Mouse (Mus musculus) MEL (cell line): ENCODE measurements around the gene Zfp105. TPM values are rescaled to one million over a fixed set of nuclear protein-coding genes. Genes with fewer than 3 reads are reported as not detected.
A peak's percentile ranks its signal among the peaks of the same experiment; 100 is the strongest.

Experiments
- DNase-seq: peaks from one replicate; pipeline ENCODE4 v3.0.0; 2011; ENCODE audit warnings: low read depth, low spot score
- H3K27ac ChIP-seq: 2 replicates; pipeline ENCODE4 v1.5.1; 2012; ENCODE audit warnings: low read depth, mild to moderate bottlenecking, control low read depth, low read length, moderate library complexity; ENCODE audit not compliant: control insufficient read depth
- H3K27me3 ChIP-seq, 2 experiments: fragments of 150-350 bp in 1 of 2; sonication (generic) in 1 of 2; 2 replicates each; pipeline ENCODE4 v1.6.1; 2012; ENCODE audit warnings: low read length in 2 of 2, mild to moderate bottlenecking in 2 of 2, improper control_type of control experiment in 1 of 2, moderate library complexity in 1 of 2; ENCODE audit not compliant: insufficient read depth in 2 of 2, control insufficient read depth in 1 of 2
- H3K36me3 ChIP-seq, 2 experiments: 2 replicates each; pipeline ENCODE4 v1.6.1; 2012 to 2014; ENCODE audit warnings: low read length in 2 of 2, improper control_type of control experiment in 1 of 2, inconsistent platforms in 1 of 2, mild to moderate bottlenecking in 1 of 2; ENCODE audit not compliant: insufficient read depth in 2 of 2, control insufficient read depth in 1 of 2
- H3K4me1 ChIP-seq, 2 experiments: fragments of 150-350 bp in 1 of 2; sonication (generic) in 1 of 2; 2 replicates each; pipeline ENCODE4 v1.6.1; 2012; ENCODE audit warnings: low read length in 2 of 2, improper control_type of control experiment in 1 of 2, mild to moderate bottlenecking in 1 of 2; ENCODE audit not compliant: insufficient read depth in 2 of 2, control insufficient read depth in 1 of 2
- H3K4me3 ChIP-seq, 2 experiments: fragments of 150-350 bp in 1 of 2; sonication (generic) in 1 of 2; 2 replicates each; pipeline ENCODE4 v1.5.1; 2012; ENCODE audit warnings: low read depth in 2 of 2, low read length in 2 of 2, mild to moderate bottlenecking in 2 of 2, moderate library complexity in 2 of 2, control low read depth in 1 of 2, improper control_type of control experiment in 1 of 2; ENCODE audit not compliant: control insufficient read depth in 1 of 2, insufficient read depth in 1 of 2
- H3K79me2 ChIP-seq: 2 replicates; pipeline ENCODE4 v1.6.1; 2012; ENCODE audit warnings: mild to moderate bottlenecking, low read length, moderate library complexity; ENCODE audit not compliant: control insufficient read depth, poor library complexity, insufficient read depth
- H3K9ac ChIP-seq: 2 replicates; pipeline ENCODE4 v1.6.1; 2012; ENCODE audit warnings: low read depth, mild to moderate bottlenecking, control low read depth, low read length, moderate library complexity; ENCODE audit not compliant: control insufficient read depth, poor library complexity, severe bottlenecking
- H3K9me3 ChIP-seq: fragments of 150-350 bp; sonication (generic); replicated peaks from 2 replicates; pipeline ENCODE4 v1.6.1; 2012; ENCODE audit warnings: mild to moderate bottlenecking, low read length, improper control_type of control experiment, moderate library complexity; ENCODE audit not compliant: insufficient read depth
- BHLHE40 ChIP-seq: IDR thresholded peaks from 2 replicates; pipeline ENCODE4 v1.6.1; 2012; ENCODE audit warnings: low read depth, mild to moderate bottlenecking, inconsistent platforms, low read length, improper control_type of control experiment, borderline replicate concordance
- CHD2 ChIP-seq: IDR thresholded peaks from 2 replicates; pipeline ENCODE4 v1.6.1; 2011; ENCODE audit warnings: low read length, improper control_type of control experiment
- ELF1 ChIP-seq: IDR thresholded peaks from 2 replicates; pipeline ENCODE4 v1.6.1; 2014; ENCODE audit warnings: low read depth, mild to moderate bottlenecking, inconsistent platforms, low read length, improper control_type of control experiment, moderate library complexity
- JUND ChIP-seq: IDR thresholded peaks from 2 replicates; pipeline ENCODE4 v1.6.1; 2011; ENCODE audit warnings: low read depth, mild to moderate bottlenecking, improper control_type of control experiment, low read length
- MAFK ChIP-seq: IDR thresholded peaks from 2 replicates; pipeline ENCODE4 v1.6.1; 2011; ENCODE audit warnings: low read depth, mild to moderate bottlenecking, low read length, improper control_type of control experiment, borderline replicate concordance
- MEF2A ChIP-seq: IDR thresholded peaks from 2 replicates; pipeline ENCODE4 v1.6.1; 2014; ENCODE audit warnings: low read depth, mild to moderate bottlenecking, inconsistent platforms, low read length, improper control_type of control experiment; ENCODE audit not compliant: poor library complexity, insufficient replicate concordance, severe bottlenecking; ENCODE audit errors: extremely low read depth
- MXI1 ChIP-seq: IDR thresholded peaks from 2 replicates; pipeline ENCODE4 v1.6.1; 2011; ENCODE audit warnings: mild to moderate bottlenecking, low read depth, low read length, improper control_type of control experiment
- NRF1 ChIP-seq: IDR thresholded peaks from 2 replicates; pipeline ENCODE4 v1.6.1; 2014; ENCODE audit warnings: low read depth, mild to moderate bottlenecking, inconsistent platforms, low read length, improper control_type of control experiment, moderate library complexity; ENCODE audit not compliant: poor library complexity, insufficient read depth, severe bottlenecking
- POLR2A ChIP-seq, 2 experiments: IDR thresholded peaks; 2 replicates each; pipeline ENCODE4 v1.6.1; 2011 to 2012; ENCODE audit warnings: low read length in 2 of 2, mild to moderate bottlenecking in 2 of 2, control low read depth in 1 of 2, improper control_type of control experiment in 1 of 2, low read depth in 1 of 2, moderate library complexity in 1 of 2; ENCODE audit not compliant: control insufficient read depth in 1 of 2, insufficient read depth in 1 of 2, poor library complexity in 1 of 2
- RCOR1 ChIP-seq: IDR thresholded peaks from 2 replicates; pipeline ENCODE4 v1.6.1; 2012; ENCODE audit warnings: low read depth, mild to moderate bottlenecking, inconsistent platforms, low read length, improper control_type of control experiment
- SIN3A ChIP-seq: IDR thresholded peaks from 2 replicates; pipeline ENCODE4 v1.6.1; 2012; ENCODE audit warnings: low read length, improper control_type of control experiment, inconsistent platforms
- TAL1 ChIP-seq: IDR thresholded peaks from 2 replicates; pipeline ENCODE4 v1.6.1; 2012; ENCODE audit warnings: mild to moderate bottlenecking, inconsistent platforms, low read length, moderate library complexity, mixed read lengths
- TCF12 ChIP-seq: IDR thresholded peaks from 2 replicates; pipeline ENCODE4 v1.6.1; 2014; ENCODE audit warnings: low read depth, mild to moderate bottlenecking, inconsistent platforms, low read length, improper control_type of control experiment, moderate library complexity
- USF1 ChIP-seq: IDR thresholded peaks from 2 replicates; pipeline ENCODE4 v1.6.1; 2014; ENCODE audit warnings: low read depth, mild to moderate bottlenecking, inconsistent platforms, low read length, improper control_type of control experiment, moderate library complexity
- ZKSCAN1 ChIP-seq: IDR thresholded peaks from 2 replicates; pipeline ENCODE4 v1.6.1; 2012; ENCODE audit warnings: low read depth, mild to moderate bottlenecking, inconsistent platforms, low read length, improper control_type of control experiment, moderate library complexity
- ZMIZ1 ChIP-seq: IDR thresholded peaks from 2 replicates; pipeline ENCODE4 v1.6.1; 2012; ENCODE audit warnings: low read depth, mild to moderate bottlenecking, inconsistent platforms, low read length, improper control_type of control experiment, moderate library complexity
- ZNF384 ChIP-seq: IDR thresholded peaks from 2 replicates; pipeline ENCODE4 v1.6.1; 2012; ENCODE audit warnings: low read depth, mild to moderate bottlenecking, inconsistent platforms, low read length, improper control_type of control experiment
- polyA plus RNA-seq, 2 experiments: library from polyadenylated mRNA; stranded (reverse) in 1 of 2; unstranded in 1 of 2; fragments of >175 nt in 1 of 2; fragments of >200 nt in 1 of 2; gene quantifications; 2 replicates each; pipeline versions ENCODE4 v1.2.1 to v1.2.4; 2012; ENCODE audit warnings: low replicate concordance in 2 of 2, low read depth in 1 of 2; ENCODE audit not compliant: insufficient read length in 2 of 2, insufficient read depth in 1 of 2, missing spikeins in 1 of 2
- total RNA-seq: library from RNA; depleted of rRNA; stranded (reverse); fragments of 300-350 nt; gene quantifications from 2 replicates; pipeline ENCODE4 v1.2.3, GENCODE M21; 2012

Gene Zfp105
- total and polyA plus RNA-seq, 3 experiments: not detected

DNA sequence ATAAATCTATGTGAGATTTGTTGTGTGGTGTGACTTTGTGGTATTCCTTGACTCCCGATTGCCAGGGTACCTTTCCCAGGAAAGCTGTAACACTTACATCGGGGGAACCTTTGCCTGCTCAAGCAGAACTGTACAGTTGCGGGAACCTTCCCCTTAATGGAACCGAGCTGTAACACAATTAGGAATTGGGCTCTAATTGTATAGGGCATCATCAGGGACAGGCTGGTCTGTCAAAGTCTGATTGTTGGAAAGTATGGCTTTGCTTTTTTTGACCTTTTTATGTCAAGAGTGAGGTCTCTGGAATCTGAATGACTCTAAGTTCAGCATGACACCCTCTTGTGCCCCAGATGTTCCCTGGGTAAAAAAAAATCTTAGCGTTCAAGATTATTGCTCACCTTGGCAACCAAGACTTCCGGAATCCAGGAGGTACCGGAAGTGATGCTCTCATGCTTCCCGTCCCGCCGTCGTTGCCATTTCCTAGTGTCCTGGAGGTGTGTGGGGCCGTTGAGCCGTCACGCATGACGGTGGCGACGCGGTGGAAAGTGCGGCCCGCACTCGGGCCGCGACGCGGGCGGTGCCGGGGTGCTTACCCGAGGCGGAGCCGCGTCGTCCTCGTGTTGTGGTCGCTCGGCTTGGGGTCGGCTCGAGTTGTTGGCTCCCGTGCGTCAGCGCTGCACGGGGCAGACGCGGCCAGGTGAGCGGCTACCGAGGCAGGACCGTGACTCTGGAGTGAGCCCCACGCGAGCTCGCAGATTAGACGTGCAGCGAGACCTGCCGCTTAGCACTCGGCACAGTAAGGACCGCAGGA is 36.3 kb upstream of the Zfp105 start (continued):
- no peak for TF ChIP-seq MEF2A
- peak; percentile 22 to 69; a peak in 1 of 4 replicates for TF ChIP-seq POLR2A (IDR thresholded peaks at IDR 0.05; ENCODE audit: control insufficient read depth in 1 of 2, insufficient read depth in 1 of 2, low read depth in 1 of 2, low read length in 2 of 2, poor library complexity in 1 of 2)
- TF ChIP-seq, all 39 proteins: peak for 7

DNA sequence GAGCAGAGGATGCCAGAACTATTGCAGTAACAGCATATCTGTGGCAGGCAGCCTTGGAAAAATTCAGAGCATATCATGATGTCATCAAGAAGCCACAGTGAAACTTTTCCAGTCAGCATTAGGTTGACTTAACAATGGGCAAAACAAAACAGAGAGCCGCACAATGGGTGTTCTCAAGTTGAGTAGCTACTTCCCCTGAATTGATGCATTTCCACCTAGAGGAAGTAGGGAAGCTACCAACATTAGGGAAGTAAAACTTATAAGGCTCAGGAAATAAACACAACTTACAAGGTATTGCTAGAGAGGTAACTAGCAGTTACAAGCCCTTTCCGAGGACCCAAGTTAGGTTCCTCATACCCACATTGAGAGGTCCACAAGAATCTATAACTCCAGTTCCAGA is 21.8 kb upstream of the Zfp105 start:
- TF ChIP-seq JUND: no peak
- no peak for TF ChIP-seq TAL1
- no peak for TF ChIP-seq RCOR1
- no peak for TF ChIP-seq ZNF384
- no peak for TF ChIP-seq MXI1
- TF ChIP-seq CHD2: no peak
- TF ChIP-seq USF1: no peak
- no peak for TF ChIP-seq ZMIZ1
- no peak for TF ChIP-seq SIN3A
- TF ChIP-seq ZKSCAN1: no peak
- TF ChIP-seq NRF1: no peak
- no peak for TF ChIP-seq BHLHE40
- TF ChIP-seq ELF1: no peak
- no peak for TF ChIP-seq MAFK
- no peak for TF ChIP-seq TCF12
- Histone ChIP-seq H3K9ac (no peak overlapping the region), H3K9me3 (no peaks in the 10 kb centered on the region), H3K4me3 (no peak overlapping the region), H3K27ac (no peak overlapping the region), H3K27me3 (no peaks in the 10 kb centered on the region), H3K36me3 (no peaks in the 10 kb centered on the region), H3K4me1 (no peaks in the 10 kb centered on the region), H3K79me2 (no peaks in the 10 kb centered on the region)
- DNase-seq: no peak
